Mouse (Mus musculus) c-Kit-negative CD71-positive TER-119-positive erythroid progenitor cells, embryonic 14.5 days (primary cell): ENCODE results near the gene Hist1h3g.
A peak's percentile ranks its signal among the peaks of the same experiment; 100 is the strongest.
"Not testable (repeated sequence)": the region's sequence is repeated elsewhere in the genome, so short reads cannot be mapped to it uniquely, and the experiment has no call there.

Source experiments
- DNase-seq: peaks from one replicate; pipeline ENCODE4 v3.0.0-alpha.2; 2013; ENCODE audit warnings: low read depth, low spot score

Hist1h3g gene

DNA sequence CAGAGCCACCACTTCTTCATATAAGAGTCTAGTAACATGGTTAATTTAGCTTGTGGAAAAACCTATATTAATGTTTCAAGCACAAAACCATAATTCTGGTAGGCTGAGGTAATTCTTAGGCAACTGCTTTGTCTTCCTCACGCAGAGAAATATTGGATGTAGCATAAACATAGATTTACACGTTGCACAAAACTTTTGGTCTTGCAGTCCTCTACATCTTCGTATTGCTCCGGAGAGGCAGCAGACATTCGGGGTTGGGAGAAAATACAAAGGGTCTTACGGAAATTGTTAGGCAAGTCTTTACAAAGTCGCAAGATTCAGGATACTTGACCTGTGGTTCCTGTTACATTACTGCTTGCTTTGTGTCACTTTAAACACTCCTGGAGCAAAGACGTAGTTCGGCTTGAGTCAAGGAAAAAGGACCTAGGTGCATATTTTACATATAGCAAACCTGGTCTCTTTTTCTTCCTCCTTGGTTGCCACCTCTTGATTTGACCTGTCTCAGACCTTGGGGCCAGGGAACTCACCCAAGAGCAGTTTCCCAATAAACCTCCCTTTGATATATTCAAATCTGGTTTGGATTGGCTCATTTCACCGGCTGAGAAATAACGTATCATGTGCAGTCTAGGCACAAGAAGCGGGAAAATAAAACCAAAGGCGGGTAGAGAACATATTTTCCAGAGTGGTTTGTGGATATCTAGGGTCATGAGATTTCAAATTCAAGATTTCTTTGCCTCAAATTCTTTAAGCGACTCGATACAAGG lies 672 bp upstream of the Hist1h3g start:
- no peak for DNase-seq

DNA sequence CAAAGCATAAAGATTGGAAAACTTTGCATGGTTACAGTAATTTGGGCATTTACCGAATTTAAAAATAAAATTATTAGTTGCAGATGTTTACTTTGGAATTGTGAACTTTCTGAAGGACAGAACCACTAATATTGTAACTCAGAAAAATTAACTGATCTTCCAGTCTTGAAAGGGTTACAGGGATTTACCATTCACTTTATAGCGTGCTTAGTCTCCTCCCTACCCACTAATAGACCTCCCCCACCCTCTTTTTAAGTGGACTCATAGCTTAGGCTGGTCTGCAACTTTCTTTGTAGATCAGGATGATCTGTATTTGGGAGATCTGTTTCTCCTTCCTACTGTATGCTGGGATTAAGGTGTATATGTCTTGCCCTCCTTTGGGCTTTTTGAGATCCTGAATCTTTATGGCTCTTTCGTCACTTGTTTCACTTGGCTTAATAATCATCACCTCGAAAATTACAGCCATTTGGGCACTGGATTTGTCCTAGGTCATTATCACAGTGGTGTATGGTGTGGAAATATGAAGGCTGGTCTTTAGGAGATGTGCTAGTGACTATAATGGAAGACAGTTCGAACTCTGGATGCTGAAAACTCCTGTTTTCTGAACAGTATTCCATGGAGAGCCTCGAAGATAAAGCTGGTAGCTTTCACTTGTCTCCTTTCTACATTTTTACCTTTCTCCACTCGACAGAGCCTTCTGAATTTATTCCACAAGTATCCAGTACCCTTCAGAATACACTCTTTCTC lies 1.0 kb downstream of the Hist1h3g start:
- DNase-seq: no peak

DNA sequence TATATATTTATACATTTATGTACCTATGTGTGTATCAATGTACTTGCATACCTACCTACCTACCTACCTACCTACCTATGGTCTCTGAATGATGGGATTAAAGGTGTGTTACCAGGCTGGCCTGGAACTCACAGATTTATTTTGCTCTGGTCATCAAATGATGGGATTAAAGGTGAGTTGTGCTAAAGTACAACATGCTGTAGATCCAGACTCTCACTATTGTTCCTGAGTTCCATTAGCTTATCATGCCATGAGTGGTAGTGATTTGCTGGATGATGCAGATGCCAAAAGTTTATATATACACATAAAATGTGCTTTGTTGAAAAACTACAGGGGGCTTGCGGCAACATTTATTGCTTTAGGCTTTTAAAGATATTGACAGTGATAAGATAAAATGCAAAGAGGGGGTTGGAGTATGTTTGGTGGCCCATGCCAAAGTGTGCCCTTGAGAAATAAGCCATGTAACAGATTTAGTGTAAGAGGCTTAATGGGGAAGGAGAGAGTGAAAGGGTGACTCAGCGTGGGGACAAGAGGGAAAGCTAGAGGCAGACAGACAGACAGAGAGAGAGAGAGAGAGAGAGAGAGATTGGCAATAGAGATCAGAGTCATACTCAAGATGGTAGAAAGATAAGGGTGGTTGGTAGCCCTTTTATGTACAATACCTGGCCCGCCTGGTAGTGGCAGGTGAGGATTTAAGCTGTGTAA lies 1.9 kb downstream of the Hist1h3g start:
- DNase-seq: no peak

DNA sequence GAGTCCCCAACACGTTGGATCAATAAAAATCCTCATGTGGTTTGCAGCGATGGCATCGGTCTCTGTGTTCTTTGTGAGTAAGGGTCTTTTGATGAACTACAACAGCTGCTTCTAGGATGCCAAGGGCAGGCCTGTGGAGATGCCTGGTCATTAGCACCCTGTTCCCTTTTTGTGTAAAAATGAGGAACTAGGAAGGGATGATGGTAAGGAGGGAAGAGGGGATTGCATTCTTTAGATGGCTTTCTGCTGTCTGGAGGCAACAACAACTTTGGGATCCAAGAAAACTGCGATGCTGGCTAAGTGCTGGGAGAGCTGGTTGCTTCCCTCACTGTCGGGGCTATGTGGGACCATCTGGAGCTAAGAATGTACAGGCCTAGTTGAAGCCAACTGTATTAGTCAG lies 3.0 kb downstream of the Hist1h3g start:
- DNase-seq: no peak

DNA sequence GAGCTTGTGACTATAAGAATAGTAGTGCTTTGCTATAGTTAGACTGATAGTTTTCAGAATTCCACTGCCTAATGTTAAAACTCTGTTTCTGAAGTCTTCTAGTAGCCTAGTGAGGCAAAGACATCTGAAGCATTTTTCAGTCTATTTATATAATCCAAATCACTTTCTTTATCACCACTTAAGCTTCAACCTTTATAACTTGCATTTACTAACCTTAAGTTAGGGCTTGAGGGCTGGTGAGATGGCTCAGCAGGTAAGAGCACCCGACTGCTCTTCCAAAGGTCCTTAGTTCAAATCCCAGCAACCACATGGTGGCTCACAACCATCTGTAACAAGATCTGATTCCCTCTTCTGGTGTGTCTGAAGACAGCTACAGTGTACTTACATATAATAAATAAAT lies 4.6 kb downstream of the Hist1h3g start:
- not testable (repeated sequence) for DNase-seq

DNA sequence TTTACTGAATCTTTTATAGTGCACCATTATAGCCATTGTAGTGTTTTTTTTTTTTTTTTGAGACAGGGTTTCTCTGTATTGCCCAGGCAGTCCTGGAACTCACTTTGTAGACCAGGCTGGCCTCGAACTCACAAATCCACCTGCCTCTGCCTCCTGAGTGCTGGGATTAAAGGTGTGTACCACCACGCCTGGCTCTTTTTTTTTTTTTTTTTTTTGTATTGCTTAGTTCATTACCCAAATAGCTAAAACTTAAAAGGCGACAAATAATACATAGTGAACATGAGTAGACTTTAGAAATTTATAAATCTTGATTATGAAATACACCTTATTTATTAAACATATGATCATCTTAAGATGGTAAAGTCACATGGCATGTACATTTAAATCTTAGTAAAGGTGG lies 6.3 kb downstream of the Hist1h3g start:
- no peak for DNase-seq

DNA sequence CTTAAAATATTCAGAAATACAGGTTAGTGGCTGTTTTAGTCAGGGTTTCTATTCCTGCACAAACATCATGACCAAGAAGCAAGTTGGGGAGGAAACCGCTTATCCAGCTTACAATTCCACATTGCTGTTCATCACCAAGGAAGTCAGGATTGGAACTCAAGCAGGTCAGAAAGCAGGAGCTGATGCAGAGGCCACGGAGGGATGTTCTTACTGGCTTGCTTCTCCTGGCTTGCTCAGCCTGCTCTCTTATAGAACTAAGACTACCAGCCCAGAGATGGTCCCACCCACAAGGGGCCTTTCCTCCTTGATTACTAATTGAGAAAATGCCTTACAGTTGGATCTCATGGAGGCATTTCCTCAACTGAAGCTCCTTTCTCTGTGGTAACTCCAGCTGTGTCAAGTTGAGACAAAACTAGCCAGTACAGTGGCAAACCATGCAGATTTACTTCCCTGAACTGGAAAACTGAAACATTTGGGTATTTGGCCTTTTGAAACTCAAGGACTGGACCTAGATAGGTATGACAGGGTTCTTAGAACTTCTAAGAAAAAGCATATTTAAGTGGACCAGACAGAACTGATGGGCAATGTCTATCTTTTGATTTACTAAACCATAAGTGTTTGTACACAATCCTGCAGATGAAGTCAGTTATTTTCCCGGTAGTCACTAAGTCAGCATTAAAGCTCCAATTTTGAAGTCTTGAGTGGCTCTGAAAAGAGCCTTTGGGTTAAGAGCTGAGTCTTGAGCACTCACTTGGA lies 7.2 kb downstream of the Hist1h3g start:
- DNase-seq: not testable (repeated sequence)

DNA sequence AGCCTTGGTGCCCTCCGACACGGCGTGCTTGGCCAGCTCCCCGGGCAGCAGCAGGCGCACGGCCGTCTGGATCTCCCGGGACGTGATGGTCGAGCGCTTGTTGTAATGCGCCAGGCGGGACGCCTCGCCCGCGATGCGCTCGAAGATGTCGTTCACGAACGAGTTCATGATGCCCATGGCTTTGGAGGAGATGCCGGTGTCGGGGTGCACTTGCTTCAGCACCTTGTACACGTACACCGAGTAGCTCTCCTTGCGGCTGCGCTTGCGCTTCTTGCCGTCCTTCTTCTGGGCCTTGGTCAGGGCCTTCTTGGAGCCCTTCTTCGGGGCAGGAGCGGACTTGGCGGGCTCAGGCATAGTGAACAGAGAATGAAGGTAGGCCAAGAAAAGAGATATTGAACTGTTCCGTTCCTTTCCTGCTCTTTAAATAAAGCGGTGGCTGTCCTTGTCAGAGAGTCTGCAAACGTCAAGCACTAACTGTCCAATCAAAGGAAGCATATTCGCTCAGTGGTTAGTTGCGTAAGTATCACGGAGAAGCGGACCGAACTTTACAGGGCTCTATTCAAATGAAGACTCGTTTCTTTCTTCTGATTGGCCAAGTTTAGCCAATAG lies 7.9 kb downstream of the Hist1h3g start, which contains the start of gene Hist1h2bh:
TSS of gene Hist1h2bh (minus strand) at position 394 of the 609 bp plus-strand sequence.
- peak; percentile 90 for DNase-seq

DNA sequence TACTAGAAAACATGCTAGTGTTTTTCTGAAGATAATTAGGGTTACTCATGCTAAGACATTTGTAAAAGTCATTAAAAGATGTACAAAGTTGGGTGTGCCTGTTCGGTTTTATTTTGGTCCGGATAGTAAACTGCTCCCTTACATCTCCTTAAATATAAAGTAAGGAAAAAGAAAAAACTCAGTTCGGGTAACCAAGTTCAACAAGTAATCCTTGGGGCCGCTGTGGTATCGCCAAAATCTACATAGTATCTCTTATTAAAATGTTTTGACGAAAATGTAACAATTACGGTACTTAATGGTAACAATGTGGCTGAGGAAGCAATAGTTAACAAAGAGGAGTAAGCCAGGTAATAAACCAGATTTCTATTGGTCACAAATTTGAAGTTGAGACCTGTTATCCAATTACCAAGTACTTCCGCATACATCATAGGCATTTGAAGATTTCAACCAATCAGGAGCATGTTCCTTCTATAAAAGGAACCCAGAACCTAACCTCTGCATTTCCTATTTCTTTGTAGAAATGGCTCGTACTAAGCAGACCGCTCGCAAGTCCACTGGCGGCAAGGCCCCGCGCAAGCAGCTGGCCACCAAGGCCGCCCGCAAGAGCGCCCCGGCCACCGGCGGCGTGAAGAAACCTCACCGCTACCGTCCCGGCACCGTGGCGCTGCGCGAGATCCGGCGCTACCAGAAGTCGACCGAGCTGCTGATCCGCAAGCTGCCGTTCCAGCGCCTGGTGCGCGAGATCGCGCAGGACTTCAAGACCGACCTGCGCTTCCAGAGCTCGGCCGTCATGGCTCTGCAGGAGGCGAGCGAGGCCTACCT lies 9.0 kb downstream of the Hist1h3g start, which contains the start of gene Hist1h3f:
TSS of gene Hist1h3f (plus strand) at position 88 of the 822 bp plus-strand sequence.
- peak; percentile 93 for DNase-seq

DNA sequence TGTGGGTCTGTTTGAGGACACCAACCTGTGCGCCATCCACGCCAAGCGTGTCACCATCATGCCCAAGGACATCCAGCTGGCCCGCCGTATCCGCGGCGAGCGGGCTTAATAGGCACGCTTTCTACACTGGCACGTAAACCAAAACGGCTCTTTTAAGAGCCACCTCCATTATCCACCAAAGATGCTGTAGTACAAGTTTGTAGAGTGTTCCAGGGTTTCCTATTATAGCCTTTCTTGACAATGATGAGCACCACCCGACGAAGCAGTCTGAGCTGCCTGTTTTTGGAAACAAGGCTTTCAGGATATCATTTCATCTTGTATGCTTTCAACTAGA lies 9.5 kb downstream of the Hist1h3g start:
- DNase-seq: not testable (repeated sequence)

DNA sequence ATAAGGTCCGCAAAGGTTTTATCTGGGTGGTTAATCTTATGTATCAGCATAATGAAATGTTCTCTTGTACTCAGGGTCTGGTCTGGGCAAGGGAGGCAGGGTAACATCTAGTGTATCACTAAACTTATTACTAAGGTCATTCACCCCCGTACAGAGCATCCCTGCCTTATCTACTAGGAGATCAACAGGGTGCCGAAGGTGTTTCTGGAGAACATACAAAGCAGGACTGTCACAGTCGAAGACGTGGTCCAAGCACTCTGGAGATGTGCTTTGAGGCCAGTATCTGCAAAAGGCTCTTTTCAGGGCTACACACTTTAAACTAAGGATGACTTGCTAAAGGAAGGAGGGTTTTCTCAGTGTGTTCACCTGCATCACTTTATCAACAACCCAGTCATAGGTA lies 11.5 kb downstream of the Hist1h3g start:
- no peak for DNase-seq

DNA sequence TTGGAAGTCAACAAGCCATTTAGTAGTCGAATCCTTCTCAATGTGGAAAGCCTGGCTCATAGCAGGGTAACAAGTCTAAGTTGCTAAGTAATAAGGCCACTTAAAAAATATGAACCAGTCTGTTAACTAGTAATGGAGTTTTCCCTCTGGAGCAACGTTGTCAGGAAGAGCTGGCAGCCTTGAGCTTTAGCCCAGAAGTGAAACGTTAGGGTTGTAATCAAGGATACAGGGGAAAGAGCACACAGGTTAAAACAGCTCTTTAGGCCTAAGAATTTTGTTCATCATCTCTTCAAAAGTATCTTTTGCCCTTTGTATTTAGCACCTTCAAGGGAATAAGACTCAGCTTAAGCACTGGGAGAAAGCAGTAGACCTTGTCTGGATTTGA lies 15.5 kb downstream of the Hist1h3g start:
- no peak for DNase-seq

DNA sequence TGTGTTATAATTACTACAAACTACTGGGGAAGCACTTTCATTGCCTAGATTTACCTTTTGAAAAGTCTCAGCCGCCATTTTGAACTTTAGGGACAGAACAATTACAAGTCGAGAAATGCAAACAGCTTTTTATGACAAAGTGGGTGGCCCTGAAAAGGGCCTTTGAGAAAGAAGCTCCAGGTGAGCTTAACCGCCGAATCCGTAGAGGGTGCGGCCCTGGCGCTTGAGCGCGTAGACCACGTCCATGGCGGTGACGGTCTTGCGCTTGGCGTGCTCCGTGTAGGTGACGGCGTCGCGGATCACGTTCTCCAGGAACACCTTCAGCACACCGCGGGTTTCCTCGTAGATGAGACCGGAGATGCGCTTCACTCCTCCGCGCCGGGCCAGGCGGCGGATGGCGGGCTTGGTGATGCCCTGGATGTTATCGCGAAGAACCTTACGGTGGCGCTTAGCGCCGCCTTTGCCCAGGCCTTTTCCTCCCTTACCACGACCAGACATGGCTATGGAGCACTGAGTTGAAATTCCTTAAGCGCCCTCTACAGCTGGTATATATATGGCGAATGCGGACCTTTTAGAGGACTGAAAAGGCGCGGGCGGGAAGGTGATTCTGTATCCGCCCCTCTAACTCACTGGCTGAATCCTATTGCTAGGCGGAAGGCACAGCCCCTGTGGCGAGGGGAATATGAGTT lies 16.1 kb downstream of the Hist1h3g start, which contains the start of gene Hist1h4f:
TSS of gene Hist1h4f (minus strand) at position 503 of the 689 bp plus-strand sequence.
- peak; percentile 95 for DNase-seq

DNA sequence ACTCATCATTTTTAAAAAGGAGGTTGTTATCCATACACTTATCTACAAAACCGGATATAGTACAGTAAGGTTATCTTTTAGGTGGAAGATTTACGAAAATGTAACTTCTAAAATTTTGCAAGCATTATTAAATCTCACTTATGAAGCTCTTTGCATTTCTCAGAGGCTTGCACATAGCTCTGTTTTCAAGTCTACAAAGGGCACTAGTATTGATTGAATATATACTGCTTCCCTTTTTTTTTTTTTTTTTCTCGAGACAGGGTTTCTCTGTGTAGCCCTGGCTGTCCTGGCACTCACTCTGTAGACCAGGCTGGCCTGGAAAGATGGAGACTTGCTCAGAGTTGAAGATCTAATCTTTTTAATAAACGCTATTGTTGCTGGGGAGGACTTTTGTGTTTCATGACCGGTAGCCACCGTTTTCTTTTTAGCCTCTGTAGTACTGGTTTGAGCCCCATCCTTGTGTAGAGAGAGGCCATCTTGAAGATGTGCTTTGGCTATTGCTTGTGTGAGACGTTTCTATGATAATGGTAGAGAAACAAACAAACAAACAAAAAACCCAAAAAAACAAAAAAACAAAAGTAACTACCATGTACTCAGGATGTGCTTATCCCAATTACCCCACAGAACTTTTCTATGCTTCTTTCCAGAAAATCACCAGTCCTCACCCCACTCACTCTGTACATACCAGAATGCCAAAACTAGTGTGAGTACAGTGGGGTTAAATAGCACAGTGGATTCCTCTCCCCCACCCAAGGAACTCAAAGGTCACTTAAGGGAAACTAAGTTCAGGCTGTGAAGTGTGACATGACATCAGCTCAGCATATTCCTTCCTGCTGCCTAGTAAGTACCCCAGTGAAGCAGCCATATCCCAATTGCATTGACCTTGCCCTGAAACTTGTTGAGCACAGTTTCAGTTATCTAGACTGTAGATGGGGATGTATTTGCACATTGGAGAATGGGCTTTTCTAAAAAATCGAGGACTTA lies 17.0 kb downstream of the Hist1h3g start:
- DNase-seq: no peak

DNA sequence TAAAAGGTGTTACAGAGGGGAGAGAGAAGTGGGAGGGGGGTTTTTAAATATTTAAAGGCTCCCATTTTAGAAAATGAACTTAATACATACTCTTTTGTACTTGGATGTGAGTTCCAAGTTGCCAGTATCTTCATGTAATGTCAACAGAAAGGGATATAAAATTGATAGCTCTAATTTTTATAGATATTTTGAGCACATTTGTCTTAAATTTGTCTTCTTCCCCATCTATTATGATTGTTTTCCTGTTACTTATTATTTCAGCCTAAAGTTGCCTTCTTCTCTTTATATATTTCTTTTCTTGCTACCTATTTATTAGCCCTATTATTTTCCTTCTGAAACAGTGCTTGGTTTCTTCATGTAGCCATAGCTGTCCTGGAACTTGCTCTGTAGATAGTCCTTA lies 17.7 kb downstream of the Hist1h3g start, which contains the start of gene Hist1h1d:
TSS of gene Hist1h1d (plus strand) at position 301 of the 400 bp plus-strand sequence.
- DNase-seq: no peak

DNA sequence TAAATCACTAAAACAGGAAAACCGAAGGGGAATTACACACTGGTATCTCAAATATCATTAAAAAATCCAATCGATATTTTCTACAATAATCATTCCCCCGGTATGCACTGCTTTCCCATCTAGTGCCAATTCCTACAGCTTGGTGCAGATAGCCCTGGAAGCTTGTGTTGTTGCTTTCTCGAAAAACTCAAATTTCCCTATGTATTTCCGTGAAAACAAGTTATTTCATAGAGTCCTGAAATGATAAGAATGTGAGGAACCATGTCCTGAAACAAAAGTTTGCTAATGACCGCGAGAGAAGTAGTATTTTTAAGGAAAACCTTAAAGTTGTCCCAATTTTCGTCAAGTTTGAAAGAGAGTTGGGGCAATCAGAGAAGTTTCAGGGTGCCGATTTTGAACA lies 19.2 kb downstream of the Hist1h3g start:
- DNase-seq: no peak

DNA sequence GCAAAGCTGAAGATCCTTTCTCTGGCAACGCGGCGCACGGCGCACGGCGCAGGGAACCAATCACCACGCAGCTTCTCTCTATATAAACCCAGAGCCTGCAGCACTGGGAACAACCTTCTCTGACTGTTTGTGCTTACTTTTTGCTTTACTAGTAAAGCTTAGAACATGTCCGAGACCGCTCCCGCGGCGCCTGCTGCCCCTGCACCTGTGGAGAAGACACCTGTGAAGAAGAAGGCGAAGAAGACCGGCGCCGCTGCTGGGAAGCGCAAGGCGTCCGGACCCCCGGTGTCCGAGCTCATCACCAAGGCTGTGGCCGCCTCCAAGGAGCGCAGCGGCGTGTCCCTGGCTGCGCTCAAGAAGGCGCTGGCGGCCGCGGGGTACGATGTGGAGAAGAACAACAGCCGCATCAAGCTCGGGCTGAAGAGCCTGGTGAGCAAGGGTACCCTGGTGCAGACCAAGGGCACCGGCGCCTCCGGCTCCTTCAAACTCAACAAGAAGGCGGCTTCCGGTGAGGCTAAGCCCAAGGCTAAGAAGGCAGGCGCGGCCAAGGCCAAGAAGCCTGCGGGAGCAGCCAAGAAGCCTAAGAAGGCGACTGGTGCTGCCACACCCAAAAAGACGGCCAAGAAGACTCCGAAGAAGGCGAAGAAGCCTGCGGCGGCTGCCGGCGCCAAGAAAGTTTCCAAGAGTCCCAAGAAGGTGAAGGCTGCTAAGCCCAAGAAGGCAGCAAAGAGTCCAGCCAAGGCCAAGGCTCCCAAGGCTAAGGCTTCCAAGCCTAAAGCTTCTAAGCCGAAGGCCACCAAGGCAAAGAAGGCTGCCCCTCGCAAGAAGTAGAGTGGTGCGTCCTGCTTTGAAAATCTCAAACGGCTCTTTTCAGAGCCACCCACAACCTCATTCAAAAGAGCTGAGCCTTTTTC lies 20.0 kb downstream of the Hist1h3g start:
- DNase-seq: peak; percentile 89
